Mouse (Mus musculus) heart, embryonic 12.5 days (tissue): ENCODE data around the gene Znrd1as. TPM values are rescaled to one million over a fixed set of nuclear protein-coding genes. Genes with fewer than 3 reads are reported as not detected.

Experiments
- ATAC-seq: fragments of 200-750 bp; cut with Nextera tagmentation; 2 replicates; pipeline ENCODE4 v1.8.0; 2017; ENCODE audit warnings: moderate TSS enrichment, moderate library complexity; ENCODE audit not compliant: insufficient number of reproducible peaks, low FRiP score
- H3K27ac ChIP-seq: fragments of 300-500 bp; sonication (generic); 2 replicates; pipeline ENCODE4 v1.5.1; 2016; ENCODE audit warnings: mild to moderate bottlenecking, moderate library complexity; ENCODE audit not compliant: poor library complexity, severe bottlenecking
- H3K27me3 ChIP-seq: fragments of 300-500 bp; sonication (generic); replicated peaks from 2 replicates; pipeline ENCODE4 v1.6.1; 2016; ENCODE audit warnings: mild to moderate bottlenecking, moderate library complexity
- H3K36me3 ChIP-seq: fragments of 300-500 bp; sonication (generic); 2 replicates; pipeline ENCODE4 v1.6.1; 2016; ENCODE audit warnings: mild to moderate bottlenecking, moderate library complexity
- H3K4me1 ChIP-seq: fragments of 300-500 bp; sonication (generic); replicated peaks from 2 replicates; pipeline ENCODE4 v1.6.1; 2016; ENCODE audit warnings: mild to moderate bottlenecking
- H3K4me2 ChIP-seq: fragments of 300-500 bp; sonication (generic); 2 replicates; pipeline ENCODE4 v1.6.1; 2016; ENCODE audit warnings: mild to moderate bottlenecking, moderate library complexity
- H3K4me3 ChIP-seq: fragments of 300-500 bp; sonication (generic); 2 replicates; pipeline ENCODE4 v1.5.1; 2016; ENCODE audit warnings: mild to moderate bottlenecking
- H3K9ac ChIP-seq: fragments of 300-500 bp; sonication (generic); 2 replicates; pipeline ENCODE4 v1.6.1; 2016; ENCODE audit warnings: mild to moderate bottlenecking, moderate library complexity
- H3K9me3 ChIP-seq: fragments of 300-500 bp; sonication (generic); replicated peaks from 2 replicates; pipeline ENCODE4 v1.6.1; 2016; ENCODE audit warnings: mild to moderate bottlenecking, moderate library complexity
- WGBS: fragments of 180-500 bp; shearing (Covaris S2); methylation state at CpG from one replicate; pipeline ENCODE4 v1.1.7; 2016; 5-methylcytosine and 5-hydroxymethylcytosine counted together
- polyA plus RNA-seq: library from polyadenylated mRNA; unstranded; fragments of >200 nt; fragmentation: Nextera tagmentation; extraction: Ambion mirVana; gene quantifications from 2 replicates; pipeline ENCODE4 v1.2.1, GENCODE M21; 2016

The Znrd1as gene
- polyA plus RNA-seq, 1 experiment from 2014 or later = 6.7 TPM

DNA sequence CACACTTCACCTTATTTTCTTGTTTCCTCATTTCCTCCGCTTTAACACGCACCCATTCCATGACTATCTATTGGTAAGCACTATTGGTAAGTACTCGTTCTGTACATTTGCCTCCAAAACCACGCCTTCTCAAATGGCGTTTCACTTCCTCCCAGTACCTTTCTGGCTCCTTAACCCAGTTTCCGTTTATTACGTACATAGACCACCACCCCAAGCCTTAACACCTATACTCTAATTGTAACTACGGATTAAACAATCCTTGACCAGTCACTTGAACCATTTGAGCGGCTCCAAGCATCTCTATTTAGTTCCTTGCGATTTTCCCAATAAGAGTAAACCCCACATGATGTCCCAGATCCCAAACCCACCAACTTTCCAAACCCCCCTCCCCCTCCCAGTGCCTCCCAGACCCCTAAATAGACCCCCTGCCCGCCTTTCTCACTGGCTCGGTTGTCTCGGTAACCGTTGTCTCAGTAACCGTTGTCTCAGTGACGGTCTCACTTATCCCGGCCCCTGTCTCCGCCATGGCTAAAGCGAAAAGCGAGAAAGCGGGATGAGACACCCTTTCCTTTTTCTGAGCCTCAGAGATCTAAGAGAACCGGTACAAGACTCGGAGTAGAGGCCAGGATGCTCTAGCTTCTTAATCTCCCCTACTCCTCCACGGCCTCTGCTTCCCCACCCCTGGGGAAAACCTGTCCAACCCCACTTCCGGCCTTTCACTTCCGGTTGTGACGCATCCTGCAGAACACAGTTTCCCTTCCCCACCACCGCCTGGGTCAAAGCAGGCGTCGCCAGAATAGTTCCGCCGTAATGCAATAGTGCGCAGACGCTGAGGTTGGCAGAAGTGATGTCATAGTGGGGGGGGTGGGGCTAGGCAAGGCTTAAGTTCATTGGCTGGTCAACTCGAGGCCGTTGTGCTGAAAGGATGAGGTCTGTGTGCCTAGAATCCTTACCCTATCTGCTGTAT is 7.1 kb upstream of the Znrd1as start, which contains the start of gene Ppp1r11:
Ppp1r11 (minus strand) TSS at position 761 of the 967 bp plus-strand sequence.
- peak within 1 kb of the TSS; percentile 69 for H3K27ac ChIP-seq
- WGBS = 2% methylated on average over 36 of the region's 36 CpGs
- H3K9me3 ChIP-seq = no peaks in the 10 kb centered on the region
- peak; percentile 97 for ATAC-seq
- H3K4me3 ChIP-seq = peak within 1 kb of the TSS; percentile 80
- H3K4me1 ChIP-seq = peaks cover 12% of the 10 kb centered on the region
- peak within 1 kb of the TSS; percentile 75 for H3K4me2 ChIP-seq
- H3K27me3 ChIP-seq = peaks cover 5% of the 10 kb centered on the region
- H3K36me3 ChIP-seq = peaks cover 26% of the 10 kb centered on the region
- H3K9ac ChIP-seq = peak within 1 kb of the TSS; percentile 86

DNA sequence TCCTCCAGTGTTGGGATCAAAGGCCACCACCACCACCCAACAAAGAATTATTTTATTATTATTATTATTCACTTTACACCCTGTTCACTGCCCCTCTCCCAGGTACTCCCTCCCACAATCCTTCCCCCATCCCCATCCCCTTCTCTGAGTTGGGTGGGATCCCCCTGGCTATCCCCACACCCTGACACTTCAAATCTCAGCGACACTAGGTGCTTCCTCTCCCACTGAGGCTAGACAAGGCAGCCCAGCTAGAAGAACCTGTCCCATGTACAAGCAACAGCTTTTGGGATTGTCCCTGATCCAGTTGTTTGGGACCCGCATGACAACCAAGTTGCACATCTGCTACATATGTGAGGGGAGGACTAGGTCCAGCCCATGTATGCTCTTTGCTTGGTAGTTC is 5.8 kb upstream of the Znrd1as start:
- no peaks in the 10 kb centered on the region for H3K9me3 ChIP-seq
- peaks cover 30% of the 10 kb centered on the region for H3K36me3 ChIP-seq
- peaks cover 13% of the 10 kb centered on the region for H3K4me1 ChIP-seq
- H3K4me3 ChIP-seq = no peak overlapping the region
- no peaks in the 10 kb centered on the region for H3K27me3 ChIP-seq
- H3K4me2 ChIP-seq = no peak overlapping the region
- whole genome bisulfite sequencing = 89% methylated on average over 2 of the region's 2 CpGs
- H3K27ac ChIP-seq = no peak overlapping the region
- ATAC-seq = no peak
- no peak overlapping the region for H3K9ac ChIP-seq

DNA sequence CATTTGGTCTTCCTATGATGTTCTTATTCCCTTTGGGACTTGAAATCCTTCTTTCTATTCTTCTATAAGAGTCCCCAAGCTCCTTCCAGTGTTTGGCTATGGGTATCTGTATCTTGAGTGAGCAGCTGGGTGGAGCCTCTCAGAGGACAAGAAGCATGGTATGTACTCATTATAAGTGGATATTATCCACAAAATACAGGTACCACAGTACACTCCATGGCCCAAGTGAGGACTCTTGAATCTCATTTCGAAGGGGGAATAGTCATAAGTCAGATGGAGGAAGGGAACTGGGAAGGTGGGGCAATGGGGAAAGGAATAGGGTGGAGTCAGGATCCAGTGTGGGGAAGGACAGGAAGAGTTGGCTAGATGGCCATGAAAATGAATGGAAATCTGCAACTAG is 5.3 kb upstream of the Znrd1as start:
- no peak for ATAC-seq
- no peaks in the 10 kb centered on the region for H3K9me3 ChIP-seq

DNA sequence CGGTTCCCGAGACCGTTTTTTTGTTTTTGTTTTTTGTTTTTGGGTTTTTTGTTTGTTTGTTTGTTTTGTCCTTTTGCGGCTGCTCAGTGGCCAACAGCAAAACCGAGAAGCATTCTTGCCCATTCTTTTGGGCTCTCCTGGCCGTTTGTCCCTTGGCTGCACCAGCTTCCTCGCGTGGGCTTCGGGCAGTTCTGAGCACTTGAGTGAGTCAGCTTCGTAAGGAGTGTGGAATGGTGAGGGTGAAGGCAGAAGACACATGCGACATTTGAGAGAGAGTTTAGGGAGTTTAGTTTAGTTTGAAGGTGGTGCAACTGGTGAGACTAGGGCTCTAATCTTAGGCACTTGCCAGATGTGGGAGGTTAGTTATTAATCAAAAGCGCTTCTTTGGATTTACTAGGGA is 492 bp downstream of the Znrd1as start:
- Histone ChIP-seq H3K36me3 (peaks cover 16% of the 10 kb centered on the region; the same call in 1 of the 2 replicates), H3K4me3 (peak overlapping the region; percentile 72), H3K9ac (peak overlapping the region; percentile 75), H3K27ac (peak overlapping the region; percentile 35), H3K27me3 (no peaks in the 10 kb centered on the region), H3K9me3 (no peaks in the 10 kb centered on the region), H3K4me2 (peak overlapping the region; percentile 91), H3K4me1 (peaks cover 13% of the 10 kb centered on the region)
- no peak for ATAC-seq
- 11% methylated on average over 12 of the region's 12 CpGs for WGBS

More for the DNA sequence above, 5.3 kb upstream of the Znrd1as start:
- no peak overlapping the region for H3K4me2 ChIP-seq
- H3K4me1 ChIP-seq = peaks cover 15% of the 10 kb centered on the region
- no peak overlapping the region for H3K4me3 ChIP-seq
- 82% methylated on average over 1 of the region's 1 CpGs for WGBS
- no peaks in the 10 kb centered on the region for H3K27me3 ChIP-seq
- no peak overlapping the region for H3K27ac ChIP-seq
- peaks cover 30% of the 10 kb centered on the region for H3K36me3 ChIP-seq
- no peak overlapping the region for H3K9ac ChIP-seq

DNA sequence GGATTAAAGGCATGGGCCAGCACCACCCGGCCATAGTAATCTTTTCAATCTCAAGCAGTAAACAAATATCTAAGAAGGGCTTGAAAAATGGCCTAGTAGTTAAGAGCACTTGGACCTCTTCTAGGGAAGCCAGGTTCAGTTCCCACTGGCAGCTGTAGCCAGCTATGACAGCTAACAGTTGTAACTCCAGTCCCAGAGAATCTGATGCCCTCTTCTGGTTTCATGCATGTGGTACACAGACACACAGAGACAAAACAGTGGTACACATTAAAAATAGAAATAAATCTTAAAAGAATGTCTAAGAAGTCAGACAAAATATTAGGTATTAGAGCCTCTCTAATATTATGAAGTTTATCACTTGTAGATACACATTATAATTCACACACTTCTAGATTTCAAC is 2.7 kb downstream of the Znrd1as start:
- Histone ChIP-seq H3K4me2 (no peak overlapping the region), H3K4me3 (no peak overlapping the region), H3K9ac (no peak overlapping the region), H3K4me1 (peaks cover 13% of the 10 kb centered on the region), H3K9me3 (no peaks in the 10 kb centered on the region), H3K27ac (no peak overlapping the region), H3K27me3 (no peaks in the 10 kb centered on the region), H3K36me3 (peaks cover 10% of the 10 kb centered on the region; the same call in 1 of the 2 replicates)
- ATAC-seq = no peak
- WGBS = 71% methylated on average over 1 of the region's 1 CpGs

DNA sequence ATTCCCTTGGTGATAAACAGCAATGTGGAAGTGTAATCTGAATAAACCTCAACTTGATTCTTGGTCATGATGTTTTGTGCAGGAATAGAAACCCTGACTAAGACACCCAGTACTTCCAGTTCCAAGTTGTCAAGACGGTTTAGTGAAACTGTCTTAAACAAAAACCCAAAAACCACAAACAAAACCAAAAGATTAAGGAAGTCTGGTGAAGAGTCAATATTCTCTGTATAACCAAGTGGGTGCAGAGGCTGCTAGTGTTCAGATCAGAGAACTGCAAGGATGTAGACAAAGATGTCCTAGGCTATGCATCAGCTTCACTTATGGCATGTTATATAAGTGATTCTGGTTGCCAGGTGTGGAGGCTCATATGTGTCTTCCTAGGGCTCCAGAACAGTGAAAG is 8.5 kb downstream of the Znrd1as start:
- Histone ChIP-seq H3K4me2 (no peak overlapping the region), H3K9me3 (no peaks in the 10 kb centered on the region), H3K36me3 (peaks cover 4% of the 10 kb centered on the region; the same call in 1 of the 2 replicates), H3K9ac (no peak overlapping the region), H3K27ac (no peak overlapping the region), H3K4me3 (no peak overlapping the region), H3K4me1 (no peaks in the 10 kb centered on the region), H3K27me3 (no peaks in the 10 kb centered on the region)
- 82% methylated on average over 1 of the region's 1 CpGs for WGBS
- no peak for ATAC-seq

DNA sequence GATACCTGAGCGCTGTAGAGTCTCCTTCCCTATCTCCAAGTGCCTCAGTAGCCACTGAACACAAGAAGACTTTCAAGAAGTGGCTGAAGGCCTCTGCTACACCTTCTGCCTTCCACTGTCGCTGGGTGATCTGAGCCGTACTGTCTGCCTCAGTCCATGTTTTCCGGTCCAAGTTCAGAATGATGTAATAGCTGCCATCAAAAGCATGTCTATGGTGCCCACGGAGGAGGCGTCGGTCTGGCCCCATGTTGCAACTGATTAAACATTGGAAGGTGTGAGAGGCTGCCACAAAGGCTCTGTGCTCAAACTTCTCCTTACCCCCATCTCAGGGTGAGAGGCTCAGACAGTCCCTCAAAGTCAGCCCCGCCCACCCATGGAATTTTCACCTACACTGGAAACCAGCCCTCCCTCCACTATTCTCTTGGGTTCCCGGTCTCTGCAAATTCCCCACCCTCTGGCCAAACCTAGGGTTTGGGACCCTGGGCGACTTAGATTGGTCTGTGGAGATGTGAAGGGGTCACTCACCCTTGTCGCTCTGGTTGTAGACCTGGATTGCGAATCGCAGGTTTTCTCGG is 12.0 kb downstream of the Znrd1as start:
- Histone ChIP-seq H3K9me3 (no peaks in the 10 kb centered on the region), H3K36me3 (peaks cover 4% of the 10 kb centered on the region; the same call in 1 of the 2 replicates), H3K4me1 (no peaks in the 10 kb centered on the region), H3K27ac (no peak overlapping the region), H3K4me2 (no peak overlapping the region), H3K27me3 (no peaks in the 10 kb centered on the region), H3K4me3 (no peak overlapping the region), H3K9ac (no peak overlapping the region)
- no peak for ATAC-seq
- 75% methylated on average over 14 of the region's 14 CpGs for WGBS

DNA sequence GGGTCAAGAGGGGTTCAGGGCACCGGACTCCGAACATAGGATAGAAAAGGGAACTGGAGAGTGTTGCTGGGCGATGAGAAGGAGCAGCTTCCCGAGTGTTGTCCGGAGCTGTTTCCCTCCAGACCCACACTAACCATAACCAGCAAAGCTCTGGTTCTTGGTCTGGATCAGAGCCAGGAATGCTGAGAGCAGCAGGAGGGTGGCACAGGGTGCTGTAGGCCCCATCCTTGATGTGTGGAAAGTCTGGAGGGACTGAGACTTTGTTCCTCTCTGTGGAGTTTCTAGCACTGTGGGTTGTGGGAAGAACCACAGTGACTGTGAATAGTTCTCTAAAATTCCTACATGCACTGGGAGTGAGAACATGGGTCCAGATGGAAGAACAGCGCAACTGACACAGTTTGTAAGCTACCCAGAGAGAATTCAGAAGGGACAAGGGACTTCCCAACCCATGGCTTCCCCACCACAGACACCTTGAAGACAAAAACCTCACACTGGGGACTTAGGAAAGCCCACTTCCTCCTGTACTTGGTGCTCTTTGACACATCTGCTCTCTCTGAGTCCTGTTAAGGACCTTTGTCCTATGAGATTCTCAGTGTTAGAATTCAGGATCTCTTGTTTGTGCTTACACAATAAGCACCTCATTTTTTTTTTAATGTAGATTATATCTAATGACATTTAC is 12.9 kb downstream of the Znrd1as start:
- H3K4me2 ChIP-seq = no peak overlapping the region
- ATAC-seq = no peak
- no peaks in the 10 kb centered on the region for H3K4me1 ChIP-seq
- H3K4me3 ChIP-seq = no peak overlapping the region
- H3K9ac ChIP-seq = no peak overlapping the region
- H3K27me3 ChIP-seq = no peaks in the 10 kb centered on the region
- no peaks in the 10 kb centered on the region for H3K36me3 ChIP-seq
- no peaks in the 10 kb centered on the region for H3K9me3 ChIP-seq
- no peak overlapping the region for H3K27ac ChIP-seq
- WGBS = 87% methylated on average over 6 of the region's 6 CpGs

DNA sequence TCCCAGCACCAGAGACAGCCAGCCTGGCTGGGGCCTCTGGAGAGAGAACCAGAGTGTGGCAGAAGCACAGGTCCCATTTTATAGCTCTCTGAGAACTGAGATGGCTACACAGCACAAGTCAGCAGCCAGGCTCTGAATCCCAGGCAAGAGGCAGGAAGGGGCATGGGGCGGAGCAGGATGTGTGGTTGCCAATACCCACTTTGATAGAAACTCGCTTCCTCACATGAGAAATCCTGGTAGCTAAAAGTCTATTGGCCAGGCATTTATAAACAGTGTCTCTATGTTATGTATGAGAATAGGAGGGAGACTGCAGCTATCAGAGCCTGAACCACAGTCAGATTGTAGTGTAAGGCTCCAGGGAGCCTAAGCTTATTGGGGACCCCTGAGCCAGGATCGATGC is 14.4 kb downstream of the Znrd1as start:
- Histone ChIP-seq H3K36me3 (no peaks in the 10 kb centered on the region), H3K4me1 (no peaks in the 10 kb centered on the region), H3K27ac (no peak overlapping the region), H3K27me3 (no peaks in the 10 kb centered on the region), H3K4me2 (no peak overlapping the region), H3K9me3 (no peaks in the 10 kb centered on the region), H3K4me3 (no peak overlapping the region), H3K9ac (no peak overlapping the region)
- WGBS = 70% methylated on average over 3 of the region's 3 CpGs
- no peak for ATAC-seq

DNA sequence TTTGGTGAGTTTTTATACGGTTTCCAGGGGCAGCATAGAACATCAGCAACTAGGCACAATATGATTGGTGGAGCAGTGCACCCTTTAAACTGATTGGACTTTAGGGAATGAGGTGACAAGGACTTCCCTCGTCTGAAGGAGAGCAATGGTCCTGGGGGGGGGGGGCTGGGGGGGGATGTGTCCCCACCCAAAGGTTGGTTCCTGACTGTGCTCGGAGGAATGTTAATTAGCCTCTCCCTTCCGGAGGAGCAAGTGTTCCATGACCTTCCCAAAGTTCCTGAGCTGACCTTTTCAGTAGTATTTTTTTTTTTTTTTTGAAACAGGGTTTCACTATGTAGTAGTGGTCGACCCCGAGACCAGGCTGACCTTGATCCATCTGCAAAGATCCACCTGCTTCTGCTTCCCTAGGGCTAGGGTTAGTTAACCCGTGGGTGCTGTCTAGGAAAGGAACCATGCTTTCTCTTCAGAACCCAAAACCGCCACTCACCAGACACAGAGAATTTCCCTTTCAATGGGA is 14.9 kb downstream of the Znrd1as start:
- Histone ChIP-seq H3K9ac (no peak overlapping the region), H3K4me2 (no peak overlapping the region), H3K4me3 (no peak overlapping the region), H3K9me3 (no peaks in the 10 kb centered on the region), H3K36me3 (no peaks in the 10 kb centered on the region), H3K27ac (no peak overlapping the region), H3K4me1 (no peaks in the 10 kb centered on the region), H3K27me3 (0 out of 2 replicates have a peak, but pooled peaks cover under 1% of the 10 kb centered on the region)
- WGBS = 68% methylated on average over 8 of the region's 8 CpGs
- ATAC-seq = no peak
